Mouse (Mus musculus) heart, postnatal 0 days (tissue): ENCODE measurements around the gene Arhgef28.

Experiments
- CTCF ChIP-seq: IDR thresholded peaks from 2 replicates; pipeline ENCODE4 v1.5.1; 2016; ENCODE audit warnings: antibody characterized with exemption, control low read depth, low read depth
- EP300 ChIP-seq: IDR thresholded peaks from 2 replicates; pipeline ENCODE4 v1.6.1; 2016; ENCODE audit warnings: antibody characterized with exemption, low read depth

- peak; percentile 54 for TF ChIP-seq CTCF
- no peak for TF ChIP-seq EP300
These were observed at the start of gene Arhgef28 for GRCm38 (mm10) chr13:98205771-98206545.
